Mouse (Mus musculus): ENCODE results near the gene Ndc1.

GRCm38 (mm10) chr4:107378954-107379353 lies 11.4 kb downstream of the Ndc1 start:
- TF ChIP-seq CTCF (IDR thresholded peaks at IDR 0.05; ENCODE audit: insufficient read depth, low read length): no peak
- TF ChIP-seq POLR2A (IDR thresholded peaks at IDR 0.05; ENCODE audit: borderline replicate concordance, extremely low read depth, low read depth, low read length): no peak

Data from lung, adult 2 months (tissue).